ENCODE assay signal across 8 mouse cellular contexts in genomic region chr11:5761820-5762632, GRCm38 (mm10). TPM values are rescaled to one million over a fixed set of nuclear protein-coding genes. Genes with fewer than 3 reads are reported as not detected.
A peak's percentile ranks its signal among the peaks of the same experiment; 100 is the strongest.
DNase-seq lines count a peak whose midpoint lies in the region; ATAC-seq lines count a peak whose summit lies in the region.

Gene Urgcp, minus strand, starts transcription at chr11:5762376.

- no peaks in the 10 kb centered on the region for H3K27me3 ChIP-seq in heart, embryonic 13.5 days (replicated peaks)
- H3K27me3 ChIP-seq in liver, embryonic 12.5 days (replicated peaks) = no peaks in the 10 kb centered on the region
- no peaks in the 10 kb centered on the region for H3K27me3 ChIP-seq in stomach, embryonic 15.5 days (replicated peaks)

- peak within 1 kb of the TSS; percentile 85 for H3K4me2 ChIP-seq in heart, embryonic 13.5 days
- H3K4me2 ChIP-seq in liver, embryonic 12.5 days = peak within 1 kb of the TSS; percentile 82
- peak within 1 kb of the TSS; percentile 71 for H3K4me2 ChIP-seq in stomach, embryonic 15.5 days

- ATAC-seq in heart, embryonic 13.5 days (ENCODE audit: extremely low read depth, insufficient number of reproducible peaks, low FRiP score, low TSS enrichment) = peak; percentile 98
- peak; percentile 99 for ATAC-seq in liver, embryonic 12.5 days
- ATAC-seq in stomach, embryonic 15.5 days (ENCODE audit: insufficient read depth, low FRiP score, low read depth) = peak; percentile 99

- peak within 1 kb of the TSS; percentile 94 for H3K9ac ChIP-seq in heart, embryonic 13.5 days
- H3K9ac ChIP-seq in liver, embryonic 12.5 days = peak within 1 kb of the TSS; percentile 93
- H3K9ac ChIP-seq in stomach, embryonic 15.5 days = peak within 1 kb of the TSS; percentile 89

- peaks cover 12% of the 10 kb centered on the region for H3K36me3 ChIP-seq in heart, embryonic 13.5 days
- H3K36me3 ChIP-seq in liver, embryonic 12.5 days = peaks cover 7% of the 10 kb centered on the region; the same call in 1 of the 2 replicates
- no peaks in the 10 kb centered on the region for H3K36me3 ChIP-seq in stomach, embryonic 15.5 days

- peak within 1 kb of the TSS; percentile 93 for H3K4me3 ChIP-seq in brown adipose tissue, adult 24 weeks (ENCODE audit: insufficient read depth, low read depth, low read length)
- H3K4me3 ChIP-seq in heart, embryonic 13.5 days = peak within 1 kb of the TSS; percentile 77
- H3K4me3 ChIP-seq in liver, embryonic 12.5 days = peak within 1 kb of the TSS; percentile 88
- peak within 1 kb of the TSS; percentile 72 for H3K4me3 ChIP-seq in stomach, embryonic 15.5 days (replicated peaks)

- H3K27ac ChIP-seq in brown adipose tissue, adult 24 weeks (replicated peaks; ENCODE audit: low read depth, low read length) = peak within 1 kb of the TSS; percentile 93
- peak within 1 kb of the TSS; percentile 97 for H3K27ac ChIP-seq in heart, embryonic 13.5 days (replicated peaks)
- peak within 1 kb of the TSS; percentile 94 for H3K27ac ChIP-seq in liver, embryonic 12.5 days
- peak within 1 kb of the TSS; percentile 98 for H3K27ac ChIP-seq in stomach, embryonic 15.5 days

- no peaks in the 10 kb centered on the region for H3K9me3 ChIP-seq in heart, embryonic 13.5 days
- no peaks in the 10 kb centered on the region for H3K9me3 ChIP-seq in liver, embryonic 12.5 days (replicated peaks)
- H3K9me3 ChIP-seq in stomach, embryonic 15.5 days = no peaks in the 10 kb centered on the region

- WGBS in heart, embryonic 13.5 days = under 1% methylated on average over 68 of the region's 68 CpGs
- WGBS in liver, embryonic 12.5 days (ENCODE audit: insufficient replicate concordance) = 1% methylated on average over 68 of the region's 68 CpGs
- under 1% methylated on average over 68 of the region's 68 CpGs for WGBS in stomach, embryonic 15.5 days

- no peaks in the 10 kb centered on the region for H3K4me1 ChIP-seq in brown adipose tissue, adult 24 weeks (ENCODE audit: control insufficient read depth, insufficient read depth, insufficient read length, low read length)
- H3K4me1 ChIP-seq in heart, embryonic 13.5 days = peaks cover 23% of the 10 kb centered on the region
- H3K4me1 ChIP-seq in liver, embryonic 12.5 days = peaks cover 20% of the 10 kb centered on the region
- H3K4me1 ChIP-seq in stomach, embryonic 15.5 days = no peaks in the 10 kb centered on the region

- DNase-seq in CD4-positive, CD25-positive, alpha-beta regulatory T cell, adult 2 months (ENCODE audit: low read depth, low spot score) = peak; percentile 99
- DNase-seq in fat pad, adult 2 months (ENCODE audit: extremely low read depth, low read depth, low spot score) = peak; percentile 40
- peak; percentile 96 for DNase-seq in kidney, postnatal 10 days
- DNase-seq in natural killer cell, adult 2 months (ENCODE audit: low spot score in 2 of 2) = peak; percentile 95

RNA-seq across cellular contexts. Expression of gene Urgcp, which starts in this region (rescaled TPM):
- polyA plus RNA-seq in brown adipose tissue, adult 24 weeks (2012; ENCODE audit: insufficient read depth, insufficient read length, missing spikeins) = 30.8 and 34.1 TPM in 2 replicates
- 26.6 and 30.0 TPM in 2 replicates for polyA plus RNA-seq in heart, embryonic 13.5 days (2015; fragmentation: Nextera tagmentation; extraction: Ambion mirVana)
- 13.4 and 14.6 TPM in 2 replicates for polyA plus RNA-seq in liver, embryonic 12.5 days (2016; fragmentation: Nextera tagmentation; extraction: Ambion mirVana)
- 22.8 and 23.3 TPM in 2 replicates for polyA plus RNA-seq in stomach, embryonic 15.5 days (2015; fragmentation: Nextera tagmentation; extraction: Ambion mirVana)

Comparison
In these comparisons a context has a peak if more than half of its experiments do, and no peak if none do; other contexts are left out.
1. Peak in every context shown above with its lines: DNase-seq, ATAC-seq, H3K4me3 ChIP-seq and H3K27ac ChIP-seq.
2. DNase-seq: peak in every context shown above with its lines; median percentile 99 in CD4-positive, CD25-positive, alpha-beta regulatory T cell, adult 2 months; 96 in kidney, postnatal 10 days; 95 in natural killer cell, adult 2 months; 40 in fat pad, adult 2 months.